Mouse (Mus musculus): ENCODE measurements around the gene Tmem210. TPM values are rescaled to one million over a fixed set of nuclear protein-coding genes. Genes with fewer than 3 reads are reported as not detected.
A peak's percentile ranks its signal among the peaks of the same experiment; 100 is the strongest.
"Not testable (repeated sequence)": the region's sequence is repeated elsewhere in the genome, so short reads cannot be mapped to it uniquely, and the experiment has no call there.

The Tmem210 gene
- polyA plus RNA-seq, 1 experiment, result not detected

- TF ChIP-seq MAX (IDR thresholded peaks at IDR 0.05) (peak; percentile 77), MYOG (IDR thresholded peaks at IDR 0.05; ENCODE audit: control insufficient read depth, extremely low read depth, insufficient read length) (no peak)
- peak within 1 kb of the TSS; percentile 86 for H3ac ChIP-seq (ENCODE audit: control insufficient read depth, insufficient read length, low read depth)
- H3K36me3 ChIP-seq (ENCODE audit: control insufficient read depth, insufficient read depth), result peaks cover 23% of the 10 kb centered on the region
- peak within 1 kb of the TSS; percentile 96 for H3K4me3 ChIP-seq (ENCODE audit: insufficient read depth, poor library complexity, severe bottlenecking)
- peaks cover 18% of the 10 kb centered on the region for H3K79me3 ChIP-seq (ENCODE audit: low read depth)
- no peaks in the 10 kb centered on the region for H3K27me3 ChIP-seq (ENCODE audit: control insufficient read depth, insufficient read depth, insufficient read length)
- H3K79me2 ChIP-seq (ENCODE audit: control insufficient read depth, insufficient read depth), result peaks cover 31% of the 10 kb centered on the region
These were observed 32.6 kb upstream of the Tmem210 start, which contains the start of gene Tmem203 for GRCm38 (mm10) chr2:25255284-25255779. Gene Tmem203 (plus strand): TSS chr2:25255439.

GRCm38 (mm10) chr2:25256443-25257109 is 31.4 kb upstream of the Tmem210 start:
- Histone ChIP-seq H3K36me3 (ENCODE audit: control insufficient read depth, insufficient read depth) (peaks cover 11% of the 10 kb centered on the region), H3K4me3 (ENCODE audit: insufficient read depth, poor library complexity, severe bottlenecking) (peak overlapping the region; percentile 96)

GRCm38 (mm10) chr2:25257250-25257649 is 30.7 kb upstream of the Tmem210 start:
- not testable (repeated sequence) for H3ac ChIP-seq (ENCODE audit: control insufficient read depth, insufficient read length, low read depth); H3K4me3 ChIP-seq (ENCODE audit: insufficient read depth, poor library complexity, severe bottlenecking); H3K36me3 ChIP-seq (ENCODE audit: control insufficient read depth, insufficient read depth); H3K27me3 ChIP-seq (ENCODE audit: control insufficient read depth, insufficient read depth, insufficient read length)
- Histone ChIP-seq H3K79me3 (ENCODE audit: low read depth) (peaks cover 18% of the 10 kb centered on the region), H3K79me2 (ENCODE audit: control insufficient read depth, insufficient read depth) (peaks cover 31% of the 10 kb centered on the region)

More at GRCm38 (mm10) chr2:25256443-25257109, 31.4 kb upstream of the Tmem210 start:
- peaks cover 18% of the 10 kb centered on the region for H3K79me3 ChIP-seq (ENCODE audit: low read depth)
- not testable (repeated sequence) for H3ac ChIP-seq (ENCODE audit: control insufficient read depth, insufficient read length, low read depth); H3K27me3 ChIP-seq (ENCODE audit: control insufficient read depth, insufficient read depth, insufficient read length)
- peaks cover 31% of the 10 kb centered on the region for H3K79me2 ChIP-seq (ENCODE audit: control insufficient read depth, insufficient read depth)

- no peaks in the 10 kb centered on the region for H3K27me3 ChIP-seq (ENCODE audit: control insufficient read depth, insufficient read depth, insufficient read length)
- H3K36me3 ChIP-seq (ENCODE audit: control insufficient read depth, insufficient read depth), result no peaks in the 10 kb centered on the region
- H3K4me3 ChIP-seq (ENCODE audit: insufficient read depth, poor library complexity, severe bottlenecking), result no peak overlapping the region
- peaks cover 17% of the 10 kb centered on the region for H3K79me3 ChIP-seq (ENCODE audit: low read depth)
- no peak for TF ChIP-seq MYOD1 (IDR thresholded peaks at IDR 0.05; ENCODE audit: control insufficient read depth, insufficient read length, low read depth)
- no peak for TF ChIP-seq CTCF (IDR thresholded peaks at IDR 0.05; ENCODE audit: control insufficient read depth, insufficient read depth, insufficient read length)
- TF ChIP-seq USF1 (IDR thresholded peaks at IDR 0.05; ENCODE audit: low read depth), result no peak
- no peak for TF ChIP-seq MYOG (IDR thresholded peaks at IDR 0.05; ENCODE audit: control insufficient read depth, extremely low read depth, insufficient read length)
- no peak for TF ChIP-seq CEBPB (IDR thresholded peaks at IDR 0.05; ENCODE audit: low read depth)
- TF ChIP-seq FOSL1 (IDR thresholded peaks at IDR 0.05; ENCODE audit: insufficient read depth, low read length, poor library complexity, severe bottlenecking), result no peak
- TF ChIP-seq MAX (IDR thresholded peaks at IDR 0.05), result no peak
- peaks cover 39% of the 10 kb centered on the region for H3K79me2 ChIP-seq (ENCODE audit: control insufficient read depth, insufficient read depth)
- H3ac ChIP-seq (ENCODE audit: control insufficient read depth, insufficient read length, low read depth), result no peak overlapping the region
These were observed 29.1 kb upstream of the Tmem210 start for GRCm38 (mm10) chr2:25258887-25259286.

GRCm38 (mm10) chr2:25261870-25262269 is 26.1 kb upstream of the Tmem210 start:
- Histone ChIP-seq H3ac (ENCODE audit: control insufficient read depth, insufficient read length, low read depth) (no peak overlapping the region), H3K4me3 (ENCODE audit: insufficient read depth, poor library complexity, severe bottlenecking) (peak overlapping the region; percentile 15), H3K27me3 (ENCODE audit: control insufficient read depth, insufficient read depth, insufficient read length) (no peaks in the 10 kb centered on the region), H3K36me3 (ENCODE audit: control insufficient read depth, insufficient read depth) (no peaks in the 10 kb centered on the region), H3K79me3 (ENCODE audit: low read depth) (peaks cover 5% of the 10 kb centered on the region), H3K79me2 (ENCODE audit: control insufficient read depth, insufficient read depth) (peaks cover 43% of the 10 kb centered on the region)
- no peak for TF ChIP-seq MYOD1 (IDR thresholded peaks at IDR 0.05; ENCODE audit: control insufficient read depth, insufficient read length, low read depth)
- TF ChIP-seq MAX (IDR thresholded peaks at IDR 0.05), result no peak
- no peak for TF ChIP-seq FOSL1 (IDR thresholded peaks at IDR 0.05; ENCODE audit: insufficient read depth, low read length, poor library complexity, severe bottlenecking)
- TF ChIP-seq CEBPB (IDR thresholded peaks at IDR 0.05; ENCODE audit: low read depth), result no peak
- no peak for TF ChIP-seq USF1 (IDR thresholded peaks at IDR 0.05; ENCODE audit: low read depth)
- no peak for TF ChIP-seq MYOG (IDR thresholded peaks at IDR 0.05; ENCODE audit: control insufficient read depth, extremely low read depth, insufficient read length)
- no peak for TF ChIP-seq CTCF (IDR thresholded peaks at IDR 0.05; ENCODE audit: control insufficient read depth, insufficient read depth, insufficient read length)

- no peaks in the 10 kb centered on the region for H3K27me3 ChIP-seq (ENCODE audit: control insufficient read depth, insufficient read depth, insufficient read length)
- H3K4me3 ChIP-seq (ENCODE audit: insufficient read depth, poor library complexity, severe bottlenecking), result peak within 1 kb of the TSS; percentile 63
- no peaks in the 10 kb centered on the region for H3K36me3 ChIP-seq (ENCODE audit: control insufficient read depth, insufficient read depth)
- H3K79me2 ChIP-seq (ENCODE audit: control insufficient read depth, insufficient read depth), result peaks cover 46% of the 10 kb centered on the region
- TF ChIP-seq MAX (IDR thresholded peaks at IDR 0.05) (peak; percentile 49), FOSL1 (IDR thresholded peaks at IDR 0.05; ENCODE audit: insufficient read depth, low read length, poor library complexity, severe bottlenecking) (no peak)
- H3ac ChIP-seq (ENCODE audit: control insufficient read depth, insufficient read length, low read depth), result peak within 1 kb of the TSS; percentile 82
- H3K79me3 ChIP-seq (ENCODE audit: low read depth), result peaks cover 5% of the 10 kb centered on the region
These were observed 25.6 kb upstream of the Tmem210 start, which contains the start of gene Tprn for GRCm38 (mm10) chr2:25262291-25262767. Gene Tprn (plus strand): TSS chr2:25262618.

Measured in C2C12 (cell line).